Mouse (Mus musculus) left cerebral cortex, adult 8-10 months (tissue): ENCODE results near the gene Olfr469. TPM values are rescaled to one million over a fixed set of nuclear protein-coding genes. Genes with fewer than 3 reads are reported as not detected.
"Not testable (repeated sequence)": the region's sequence is repeated elsewhere in the genome, so short reads cannot be mapped to it uniquely, and the experiment has no call there.

Experiments used
- DNase-seq, 2 experiments: peaks; one replicate each; pipeline ENCODE4 v3.0.0; 2022; ENCODE audit warnings: low spot score in 2 of 2
- total RNA-seq, 4 experiments: library from RNA; stranded (reverse); gene quantifications; 2 replicates each; pipeline ENCODE4 v1.2.4; 2022

Gene Olfr469
- not detected for total RNA-seq

DNA sequence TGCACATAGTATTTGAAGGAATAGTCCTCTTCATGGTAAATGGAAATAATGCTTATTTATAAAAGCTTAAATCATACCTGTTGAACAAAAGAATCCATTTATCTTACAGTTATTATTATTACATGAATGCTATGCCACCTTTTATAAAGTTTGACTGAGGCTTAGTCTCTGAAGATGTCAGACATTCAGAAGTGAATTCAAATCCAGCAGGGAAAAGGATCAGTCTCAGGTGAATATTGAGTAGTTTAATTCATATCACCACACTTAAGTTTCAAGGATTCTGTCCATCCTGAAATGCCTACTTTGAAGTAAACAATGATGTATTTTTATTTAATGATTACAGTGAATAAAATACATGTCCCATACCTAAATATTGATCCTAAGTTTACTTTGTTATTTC lies at the start of gene Olfr469:
TSS of gene Olfr469 (minus strand) at position 101 of the 400 bp plus-strand sequence.
- not testable (repeated sequence) for DNase-seq

DNA sequence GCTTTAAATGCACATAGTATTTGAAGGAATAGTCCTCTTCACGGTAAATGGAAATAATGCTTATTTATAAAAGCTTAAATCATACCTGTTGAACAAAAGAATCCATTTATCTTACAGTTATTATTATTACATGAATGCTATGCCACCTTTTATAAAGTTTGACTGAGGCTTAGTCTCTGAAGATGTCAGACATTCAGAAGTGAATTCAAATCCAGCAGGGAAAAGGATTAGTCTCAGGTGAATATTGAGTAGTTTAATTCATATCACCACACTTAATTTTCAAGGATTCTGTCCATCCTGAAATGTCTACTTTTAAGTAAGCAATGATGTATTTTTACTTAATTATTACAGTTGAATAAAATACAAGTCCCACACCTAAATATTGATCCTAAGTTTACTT lies 22.0 kb upstream of the Olfr469 start, which contains the start of gene Olfr470:
TSS of gene Olfr470 (minus strand) at position 101 of the 400 bp plus-strand sequence.
- not testable (repeated sequence) for DNase-seq

DNA sequence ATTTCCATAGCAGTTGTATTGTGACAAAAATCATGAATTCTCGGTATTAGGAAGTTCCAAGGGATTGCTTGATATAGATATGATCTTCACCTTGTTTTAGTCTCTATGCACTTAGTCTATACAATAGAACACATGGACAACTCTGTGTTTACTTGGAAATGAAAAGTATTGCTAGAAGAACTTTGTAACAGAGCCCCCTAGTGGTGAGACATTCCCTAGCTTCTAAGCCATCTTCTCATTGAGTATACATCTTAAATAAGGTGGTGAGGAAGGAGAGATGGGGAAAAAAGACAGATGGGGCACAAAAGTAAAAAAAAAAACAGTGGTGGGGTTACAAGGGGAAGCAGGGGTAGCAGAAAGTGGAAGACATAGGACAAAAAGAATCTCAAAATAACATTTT lies 16.4 kb upstream of the Olfr469 start:
- DNase-seq, result no peak

DNA sequence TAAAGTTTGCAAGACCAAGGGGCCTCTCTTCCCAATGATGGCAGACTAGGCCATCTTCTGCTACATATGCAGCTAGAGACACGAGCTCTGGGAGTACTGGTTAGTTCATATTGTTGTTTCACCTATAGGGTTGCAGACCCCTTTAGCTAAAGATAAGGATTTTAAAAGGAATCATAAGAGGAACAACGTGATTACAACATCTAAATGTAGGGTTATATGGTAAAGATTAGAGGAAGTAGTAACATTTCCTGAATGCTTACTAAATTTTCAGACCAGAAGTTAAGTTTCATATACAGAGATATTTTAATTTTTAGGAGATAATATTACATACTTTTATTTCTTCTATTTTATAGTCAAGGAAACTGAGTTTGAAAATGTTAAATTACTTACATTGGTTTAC lies 1.5 kb downstream of the Olfr469 start:
- not testable (repeated sequence) for DNase-seq

DNA sequence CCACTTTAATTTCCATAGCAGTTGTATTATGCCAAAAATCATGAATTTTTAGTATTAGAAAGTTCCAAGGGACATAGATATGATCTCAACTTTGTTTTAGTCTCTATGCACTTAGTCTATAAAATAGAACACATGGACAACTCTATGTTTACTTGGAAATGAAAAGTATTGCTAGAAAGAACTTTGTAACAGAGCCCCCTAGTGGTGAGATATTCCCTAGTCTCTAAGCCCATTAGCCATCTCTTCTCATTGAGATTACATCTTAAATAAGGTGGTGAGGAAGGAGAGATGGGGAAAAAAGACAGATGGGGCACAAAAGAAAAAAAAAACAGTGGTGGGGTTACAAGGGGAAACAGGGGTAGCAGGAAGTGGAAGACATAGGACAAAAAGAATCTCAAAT lies 5.9 kb downstream of the Olfr469 start:
- DNase-seq, result no peak

DNA sequence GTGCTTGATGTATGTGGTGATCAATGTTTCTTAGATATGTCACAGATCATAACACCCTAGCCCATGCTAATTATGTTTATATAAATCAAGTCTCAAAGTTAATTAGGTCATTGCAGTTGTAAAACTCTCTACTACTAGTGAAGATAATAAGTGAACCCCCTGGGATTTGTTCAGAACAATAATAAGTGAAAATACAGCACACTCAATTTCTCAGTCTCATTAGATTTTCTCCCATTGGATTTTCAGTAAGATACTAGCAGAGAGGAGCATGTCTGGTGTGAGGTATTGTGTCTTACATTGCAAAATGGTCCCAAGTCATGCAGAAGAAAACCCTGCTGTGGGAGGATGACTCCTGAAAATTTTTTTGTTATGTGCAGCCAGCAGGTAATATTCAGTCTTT lies 13.4 kb downstream of the Olfr469 start, which contains the start of gene Olfr467:
TSS of gene Olfr467 (plus strand) at position 301 of the 400 bp plus-strand sequence.
- DNase-seq, result no peak

DNA sequence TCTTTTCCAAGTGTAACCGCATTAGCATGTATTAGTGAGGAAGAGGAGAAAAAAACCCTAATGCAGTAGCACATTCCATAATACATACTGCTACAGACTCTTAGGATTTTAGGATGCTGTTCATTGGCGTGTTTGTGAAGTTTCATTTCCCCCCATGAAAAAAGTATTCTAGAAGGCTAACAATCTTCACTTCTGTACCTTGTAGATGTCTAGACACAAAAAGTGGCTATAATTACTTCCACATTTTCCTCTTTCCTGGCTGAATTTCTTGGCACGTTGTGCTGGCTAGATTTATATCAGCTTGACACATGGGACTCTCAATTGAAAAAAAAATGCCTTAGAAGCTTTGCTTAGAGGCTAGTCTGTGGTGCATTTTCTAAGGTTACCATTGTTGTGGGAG lies 23.2 kb downstream of the Olfr469 start:
- no peak for DNase-seq

DNA sequence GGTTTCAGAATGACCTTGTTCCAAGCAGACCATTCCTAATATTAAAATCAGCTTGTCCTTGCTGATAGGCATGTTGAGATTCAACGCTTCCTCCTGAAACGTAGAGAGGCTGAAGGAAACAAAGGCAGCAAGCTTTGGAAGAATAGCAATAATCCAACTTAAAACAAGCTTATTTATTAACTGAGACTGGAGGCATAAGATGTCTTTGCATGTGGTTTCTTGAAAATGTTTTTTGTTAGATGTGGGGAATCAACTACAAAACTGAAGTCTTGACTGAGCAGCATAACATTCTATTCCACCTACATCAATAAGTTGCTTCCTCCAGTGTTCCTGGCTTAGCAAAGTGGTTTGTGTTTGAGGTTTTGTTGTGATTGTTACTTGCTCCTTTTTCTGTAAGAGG lies 24.2 kb downstream of the Olfr469 start, which contains the start of gene Ovch2:
TSS of gene Ovch2 (minus strand) at position 101 of the 400 bp plus-strand sequence.
- no peak for DNase-seq

DNA sequence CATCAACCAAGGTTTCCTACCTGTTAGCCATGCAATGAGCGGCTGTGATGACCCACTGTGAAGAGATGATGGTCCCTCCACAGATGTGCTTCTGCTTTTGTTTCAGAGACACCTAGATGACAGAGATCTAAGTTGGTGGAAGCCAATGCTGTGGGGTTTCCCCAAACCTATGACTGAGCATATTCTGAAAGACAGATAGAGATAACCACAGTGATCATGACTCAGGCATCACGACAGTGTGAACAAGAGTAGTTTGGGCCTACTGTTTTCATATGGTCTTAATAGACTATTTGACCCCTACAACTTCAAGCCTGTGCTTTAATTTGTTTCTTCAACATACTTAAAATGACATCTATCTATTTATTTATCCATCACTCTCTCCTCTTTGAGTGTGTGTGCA lies 28.8 kb downstream of the Olfr469 start:
- no peak for DNase-seq

DNA sequence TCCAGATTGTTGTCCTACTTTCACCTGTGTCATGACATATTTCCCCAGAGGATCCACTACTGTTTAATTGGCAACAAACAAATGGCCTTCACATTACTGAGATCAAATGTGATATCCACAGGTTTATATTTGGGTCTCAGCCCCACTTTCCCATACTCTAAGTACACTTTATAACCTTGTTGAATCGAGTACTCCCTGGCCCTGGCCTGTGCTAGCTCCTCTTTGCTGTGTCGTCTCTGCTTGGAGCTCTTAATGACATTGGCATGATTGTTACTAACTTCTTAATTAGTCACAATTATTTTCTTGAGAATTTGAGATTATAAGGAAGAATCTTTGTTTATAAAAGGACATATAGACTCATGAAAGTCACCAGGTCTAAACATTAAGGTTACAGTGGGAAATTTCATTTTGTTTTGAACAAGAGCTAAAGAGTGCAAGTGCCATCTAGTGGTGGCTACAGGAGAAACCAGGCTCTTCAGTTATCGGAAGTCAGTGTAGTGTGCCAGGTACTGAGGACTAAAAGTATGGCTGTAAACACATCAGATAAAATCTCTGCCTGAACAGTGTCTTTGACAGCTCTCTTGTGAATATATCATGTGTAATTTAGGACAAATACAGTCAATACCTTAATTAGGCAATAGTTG lies 37.2 kb downstream of the Olfr469 start:
- no peak for DNase-seq

DNA sequence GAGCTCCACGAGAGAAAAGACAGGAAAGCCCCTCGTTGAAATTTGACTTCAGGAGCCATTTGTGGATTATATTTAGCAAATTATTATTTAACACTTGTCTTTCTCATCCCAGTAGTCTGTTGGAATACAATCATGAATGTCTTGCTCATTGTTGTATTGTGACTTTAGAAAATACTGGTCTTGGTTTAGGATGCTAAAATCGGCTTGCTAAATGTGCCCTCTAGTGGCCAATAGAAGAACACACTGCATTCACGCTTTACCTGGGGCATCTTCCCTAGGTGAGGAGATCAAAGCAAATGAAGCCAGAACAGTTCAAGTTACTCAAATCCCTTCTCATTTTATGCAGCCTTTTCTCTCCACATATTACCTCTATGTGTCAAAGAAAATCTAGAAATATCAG lies 45.7 kb downstream of the Olfr469 start:
- DNase-seq, result no peak

DNA sequence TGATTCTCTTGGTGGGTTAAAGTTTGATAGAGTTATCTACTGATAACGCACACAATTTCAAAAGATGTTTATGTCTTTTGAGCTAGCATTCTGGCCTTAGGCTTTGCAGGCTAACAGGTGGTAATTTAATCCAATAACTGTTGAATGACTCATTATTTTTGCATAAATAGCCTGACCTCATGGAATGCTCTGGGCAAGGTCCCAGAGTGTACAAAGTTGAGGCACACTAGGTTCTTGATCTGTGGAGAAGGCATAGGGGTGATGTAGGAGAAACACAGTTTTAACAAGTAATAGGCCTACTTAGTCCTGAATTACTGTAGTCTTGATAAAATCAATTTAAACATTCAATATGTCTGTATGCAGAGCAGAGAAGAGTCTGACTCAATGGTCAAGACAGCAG lies 47.1 kb downstream of the Olfr469 start:
- DNase-seq, result no peak

DNA sequence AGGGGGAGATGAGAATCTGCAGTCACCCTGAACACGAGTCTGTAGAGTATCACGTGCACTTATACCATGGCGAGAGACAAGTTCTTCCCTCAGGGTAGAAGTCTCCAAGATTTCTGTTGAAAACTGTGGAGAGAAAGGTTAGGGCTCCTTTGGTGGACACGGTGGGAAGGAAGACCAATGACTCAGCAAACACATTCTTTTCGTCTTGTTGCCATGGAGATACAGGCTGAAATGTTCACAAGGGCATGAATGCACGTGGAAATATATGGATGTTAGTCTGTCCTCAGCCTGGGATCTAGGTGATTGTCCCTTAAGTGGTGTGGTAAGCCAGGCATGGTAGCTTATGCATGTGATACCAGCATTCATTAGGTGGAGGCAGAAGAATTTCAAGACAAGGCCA lies 54.5 kb downstream of the Olfr469 start:
- DNase-seq, result no peak

Other genes with a start within 250 kb of the Olfr469 start
- 10 to 100 TPM in 2 of 4 experiments, 1 to 10 TPM in 2; 8.2 to 11.8 (median 9.8) TPM for gene Ppfibp2, start 230.3 kb downstream of the Olfr469 start, total RNA-seq
- not detected for gene 5330417H12Rik, start 200.4 kb downstream of the Olfr469 start, total RNA-seq
- gene Cyb5r2, start 67.5 kb downstream of the Olfr469 start, total RNA-seq, result under 1 TPM; 0.11 to 0.63 (median 0.40) TPM
- gene Ovch2, start 24.3 kb downstream of the Olfr469 start, total RNA-seq, result not detected
- not detected for gene Olfr467, start 13.3 kb downstream of the Olfr469 start, total RNA-seq
- gene Olfr470, start 21.9 kb upstream of the Olfr469 start, total RNA-seq, result not detected
- gene Olfr472, start 72.4 kb upstream of the Olfr469 start, total RNA-seq, result under 1 TPM in 1 of 4 experiments, not detected in 3; 0.07 TPM
- gene Olfr473, start 104.9 kb upstream of the Olfr469 start, total RNA-seq, result not detected
- gene Olfr474, start 129.1 kb upstream of the Olfr469 start, total RNA-seq, result not detected
- not detected for gene Olfr476, start 139.3 kb upstream of the Olfr469 start, total RNA-seq
- gene Olfr477, start 161.2 kb upstream of the Olfr469 start, total RNA-seq, result not detected
- gene Olfr478, start 208.4 kb upstream of the Olfr469 start, total RNA-seq, result not detected
- not detected for gene Olfr479, start 225.2 kb upstream of the Olfr469 start, total RNA-seq
- not detected for gene Olfr480, start 241.8 kb upstream of the Olfr469 start, total RNA-seq